Mouse (Mus musculus) 3134 (cell line): Measurements from ENCODE around the gene Rnf114.

Source experiments
- DNase-seq: peaks from one replicate; pipeline ENCODE4 v3.0.0-alpha.2; 2011; ENCODE audit warnings: low spot score; ENCODE audit not compliant: insufficient read length; ENCODE audit errors: extremely low read depth

Rnf114 gene

DNA sequence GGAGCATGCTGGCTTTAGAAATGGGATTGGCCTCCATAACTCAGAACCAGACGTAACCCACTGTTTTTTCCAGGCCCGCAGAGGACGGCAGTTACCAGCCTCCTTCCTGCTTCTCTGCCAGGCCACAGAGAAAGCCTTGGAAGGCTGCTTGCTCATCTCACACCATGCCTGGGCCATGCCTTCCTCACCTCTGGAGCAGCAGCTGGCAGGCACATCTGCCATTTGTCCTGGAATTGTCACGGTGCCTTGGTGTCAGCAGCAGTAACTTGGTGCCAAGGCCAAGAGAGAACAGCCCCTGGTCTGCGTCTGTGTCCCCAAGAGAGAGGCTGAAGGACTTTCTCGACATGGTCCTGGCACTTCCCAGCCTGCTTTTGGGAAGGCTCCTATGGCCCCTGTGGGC lies 18.2 kb upstream of the Rnf114 start:
- DNase-seq, result no peak

DNA sequence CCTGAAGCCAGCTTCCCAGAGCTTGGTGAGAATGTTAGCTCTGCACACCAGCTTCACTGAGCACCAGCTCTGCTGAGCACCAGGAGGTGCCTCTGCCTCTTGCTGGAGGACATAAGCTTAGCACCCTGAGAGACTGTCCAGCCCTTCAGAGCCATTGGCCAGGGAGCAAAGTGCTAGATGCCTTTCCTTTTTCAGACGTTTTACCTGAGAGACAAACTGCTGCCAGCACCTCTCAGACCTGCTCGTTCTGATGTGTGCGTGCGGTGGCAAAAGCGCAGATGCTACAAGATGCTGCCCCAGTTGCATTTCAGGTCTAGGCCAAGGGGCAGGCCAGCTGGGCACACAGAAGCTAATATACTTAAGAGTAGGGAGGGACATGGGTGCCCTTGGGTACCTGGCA lies 16.8 kb upstream of the Rnf114 start:
- no peak for DNase-seq

DNA sequence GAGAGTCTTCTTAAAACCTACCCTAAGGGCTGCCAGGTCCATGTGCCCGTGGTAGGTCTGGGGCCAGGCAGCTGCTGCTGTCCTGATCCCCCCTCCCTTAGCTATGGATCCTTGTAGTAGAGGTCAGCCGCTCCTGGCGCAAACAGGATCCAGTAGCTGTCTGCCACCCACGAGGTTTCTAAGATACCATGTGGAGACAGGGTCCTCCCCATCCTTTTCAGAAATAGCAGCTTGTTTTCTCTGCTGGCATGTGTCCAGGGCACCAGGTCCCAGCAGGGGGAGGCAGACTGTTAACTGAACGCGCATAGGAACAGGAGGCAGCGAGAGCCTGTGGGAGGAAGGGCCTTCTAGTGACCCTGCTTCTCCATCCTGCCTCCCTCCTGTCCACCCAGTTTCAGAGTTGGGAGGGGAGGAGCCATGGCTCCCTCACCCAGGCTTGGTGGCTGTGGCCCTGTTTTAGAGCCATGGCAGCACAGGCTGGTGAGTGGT lies 16.2 kb upstream of the Rnf114 start:
- no peak for DNase-seq

DNA sequence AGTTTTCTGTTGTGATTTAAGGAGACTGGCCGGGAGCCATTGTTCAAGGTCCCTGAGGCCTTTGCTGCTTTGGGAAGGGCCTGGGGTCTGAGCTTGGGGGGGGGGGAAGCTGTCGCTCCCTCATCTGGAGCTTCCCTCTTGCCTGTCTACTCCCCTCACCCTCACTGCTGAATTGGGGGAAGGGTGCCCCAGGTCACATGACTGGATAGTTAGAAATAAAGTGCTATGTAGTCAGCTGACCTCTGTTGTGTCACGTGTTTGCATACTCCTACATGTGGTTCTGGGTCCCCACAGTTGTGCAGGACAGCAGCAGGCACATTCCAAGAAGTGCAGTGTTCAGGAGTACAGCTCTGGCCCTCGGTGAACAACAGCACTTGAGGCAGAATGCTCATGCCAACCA lies 15.7 kb upstream of the Rnf114 start:
- no peak for DNase-seq

DNA sequence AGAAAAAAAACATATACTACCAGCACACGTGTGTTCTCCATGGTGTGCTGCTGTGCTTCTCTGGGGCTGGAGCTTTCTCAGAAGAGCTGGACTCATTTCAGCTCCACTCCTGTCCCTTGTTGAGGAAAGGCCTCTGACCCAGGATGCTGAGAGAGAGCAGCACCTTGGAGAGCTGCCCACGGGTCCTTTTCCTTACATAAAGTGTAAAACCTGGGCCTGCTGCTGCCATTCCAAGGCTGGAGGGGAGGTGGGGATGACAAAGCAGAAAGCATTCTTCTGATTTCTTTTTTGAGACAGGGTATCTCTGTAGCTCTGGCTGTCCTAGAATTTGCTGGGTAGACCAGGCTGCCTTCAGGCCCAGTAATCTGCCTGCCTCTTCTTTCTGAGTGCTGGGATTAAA lies 14.3 kb upstream of the Rnf114 start:
- no peak for DNase-seq

DNA sequence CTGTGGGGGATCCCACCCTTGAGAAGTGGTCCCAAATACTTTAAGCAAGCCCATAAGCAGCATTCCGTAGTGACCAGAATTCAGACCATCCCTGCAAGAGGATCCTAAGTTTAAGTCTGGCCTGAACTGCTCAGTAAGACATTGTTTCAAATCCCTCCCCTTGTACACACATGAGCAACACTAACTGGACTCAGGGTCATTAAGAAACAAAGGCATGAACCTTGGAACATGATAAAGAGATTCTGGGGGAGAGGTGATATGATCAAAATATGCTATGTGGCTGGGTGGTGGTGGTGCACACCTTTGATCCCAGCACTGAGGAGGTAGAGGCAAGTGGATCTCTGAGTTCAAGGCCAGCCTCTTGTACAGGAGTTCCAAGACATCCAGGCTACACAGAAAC lies 12.9 kb upstream of the Rnf114 start:
- DNase-seq, result no peak

DNA sequence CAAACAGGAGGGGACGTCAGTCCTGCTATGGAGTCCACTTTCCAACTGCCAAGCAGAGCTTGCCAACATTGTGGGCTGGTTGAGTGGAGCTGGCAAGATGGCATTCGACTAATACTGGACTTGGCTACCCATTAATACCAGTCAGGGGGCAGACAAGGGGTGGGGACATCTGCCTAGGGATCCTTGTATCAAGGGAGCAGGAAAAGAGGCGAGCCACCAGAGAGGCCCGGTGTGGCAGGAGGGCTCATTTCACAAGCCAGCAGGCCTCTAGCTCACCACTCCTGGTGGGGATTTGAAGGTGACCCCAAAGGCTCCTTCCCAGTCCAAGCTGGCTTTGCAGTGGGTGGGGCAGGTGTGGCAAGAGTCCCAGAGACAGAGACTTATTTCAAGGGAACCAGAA lies 9.8 kb upstream of the Rnf114 start:
- DNase-seq, result no peak

DNA sequence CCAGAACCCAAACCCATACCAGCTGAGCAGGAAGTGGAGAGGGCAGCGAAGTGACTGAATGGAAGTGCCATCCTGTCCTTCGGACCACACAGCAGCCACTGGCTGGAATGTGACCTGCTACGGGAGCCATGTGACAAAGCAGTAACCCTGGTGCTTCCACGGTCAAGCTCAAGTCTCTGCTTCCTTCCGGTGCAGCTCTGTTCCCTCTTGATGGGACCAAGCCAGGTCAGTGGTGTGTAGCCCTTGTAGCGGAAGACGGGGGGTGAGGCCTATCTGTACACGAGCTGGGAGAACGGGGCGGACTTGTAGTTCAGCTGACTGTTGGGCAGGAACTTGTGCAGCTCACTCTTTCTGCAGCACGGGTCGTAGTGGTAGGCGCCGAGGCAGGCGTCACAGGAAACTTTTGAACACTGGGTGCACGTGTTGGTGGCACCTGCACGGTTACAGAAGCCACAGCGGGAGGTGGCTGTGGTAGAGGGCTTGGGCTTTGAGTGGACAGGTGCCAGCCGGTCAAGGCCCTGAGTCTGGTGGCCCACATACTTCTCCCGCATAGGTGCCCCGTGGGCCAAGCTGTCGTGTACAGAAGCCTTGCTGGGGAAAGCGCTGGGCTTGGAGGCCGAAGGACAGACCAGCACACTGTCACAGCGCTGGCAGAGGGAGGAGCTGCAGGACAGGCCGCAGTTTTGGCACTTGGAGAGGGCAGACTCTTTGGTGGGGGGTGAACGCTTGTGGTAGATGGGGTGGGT lies 9.2 kb upstream of the Rnf114 start:
- DNase-seq, result no peak

DNA sequence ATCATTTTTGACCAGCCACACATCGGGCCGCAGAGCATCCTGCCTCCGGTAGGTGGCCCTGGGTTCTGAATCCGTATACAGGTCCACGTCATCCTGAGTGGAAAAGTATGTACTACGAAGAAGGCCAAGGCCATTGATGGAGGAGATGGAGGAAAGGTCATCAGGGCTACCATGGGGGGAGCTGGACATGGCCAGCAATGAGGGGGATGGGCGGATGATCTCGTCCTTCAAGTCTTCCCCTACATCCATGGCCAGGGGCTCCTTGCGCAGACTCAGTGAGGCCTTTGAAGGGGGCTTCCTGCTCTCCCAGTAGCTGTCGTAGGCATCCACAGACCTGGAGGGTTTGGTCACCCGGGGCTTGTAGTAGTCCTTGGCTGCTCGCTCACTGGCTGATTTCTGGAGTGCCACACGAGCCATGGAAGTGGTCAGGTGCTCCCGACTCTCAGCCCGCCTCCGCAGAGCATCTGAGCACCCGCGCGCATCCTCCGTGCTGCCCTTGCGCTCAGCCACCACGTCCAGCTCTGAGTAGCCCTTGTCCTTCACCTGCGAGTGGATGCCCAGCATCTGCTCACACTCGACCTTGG lies 8.5 kb upstream of the Rnf114 start:
- no peak for DNase-seq

DNA sequence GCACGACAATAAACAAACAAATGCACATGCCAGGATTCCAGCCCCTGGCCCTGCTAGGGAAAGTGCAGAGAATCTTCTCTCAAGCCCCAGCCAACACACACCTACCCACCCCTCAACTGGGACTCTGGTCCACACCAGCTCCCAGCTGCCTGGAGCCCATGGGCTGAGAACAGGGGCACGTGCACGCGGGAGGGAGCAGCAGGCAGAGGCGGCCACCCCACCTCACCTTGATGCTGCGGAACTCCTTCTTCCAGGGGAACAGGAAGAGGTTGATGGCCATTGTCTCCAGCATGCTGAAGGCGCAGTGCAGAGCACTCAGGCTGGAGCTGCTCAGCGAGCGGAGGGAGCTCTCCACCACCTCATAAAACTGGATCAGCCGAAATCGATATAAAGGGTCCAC lies 7.5 kb upstream of the Rnf114 start:
- no peak for DNase-seq

DNA sequence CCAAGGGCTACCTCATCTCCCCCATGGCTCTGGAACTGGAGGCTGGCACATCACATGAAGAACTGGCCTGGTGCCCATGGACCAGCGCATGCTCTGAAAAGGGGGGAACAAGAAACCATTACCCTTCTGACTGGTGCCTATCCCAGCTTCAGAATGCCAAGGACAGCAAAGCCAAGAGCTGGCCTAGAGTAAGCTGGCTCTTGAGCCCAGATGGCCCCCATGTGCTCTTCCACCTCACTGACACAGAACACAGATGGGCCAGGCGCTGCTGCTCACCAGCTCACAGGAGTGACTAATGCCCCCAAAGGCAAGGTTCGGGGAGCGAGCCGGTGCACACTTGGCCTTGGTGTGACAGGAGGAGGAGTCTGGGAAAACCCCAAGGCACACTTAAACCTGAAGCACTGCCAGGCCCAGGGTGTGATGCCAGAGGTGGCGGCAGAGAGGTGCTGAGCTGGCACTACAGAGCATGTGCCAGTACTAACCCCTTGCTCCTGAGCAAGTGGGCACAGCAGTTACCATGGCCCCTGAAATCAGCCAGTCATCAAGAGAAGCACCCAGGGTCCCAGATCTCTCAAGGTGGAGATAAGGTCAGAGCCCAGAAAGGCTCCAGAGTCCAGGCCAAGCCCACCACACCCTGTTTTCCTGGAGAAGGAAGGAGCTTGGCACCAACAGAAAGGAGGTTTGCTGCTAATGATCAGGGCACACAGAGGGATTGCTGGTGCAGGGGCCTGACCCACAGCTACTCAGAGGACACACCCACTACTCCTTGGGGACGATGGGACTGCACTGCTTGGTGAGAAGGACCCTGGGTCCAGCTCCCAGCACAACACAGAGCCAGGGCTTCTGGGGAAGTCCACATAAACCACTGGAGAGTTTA lies 6.7 kb upstream of the Rnf114 start:
- peak; percentile 94 for DNase-seq

DNA sequence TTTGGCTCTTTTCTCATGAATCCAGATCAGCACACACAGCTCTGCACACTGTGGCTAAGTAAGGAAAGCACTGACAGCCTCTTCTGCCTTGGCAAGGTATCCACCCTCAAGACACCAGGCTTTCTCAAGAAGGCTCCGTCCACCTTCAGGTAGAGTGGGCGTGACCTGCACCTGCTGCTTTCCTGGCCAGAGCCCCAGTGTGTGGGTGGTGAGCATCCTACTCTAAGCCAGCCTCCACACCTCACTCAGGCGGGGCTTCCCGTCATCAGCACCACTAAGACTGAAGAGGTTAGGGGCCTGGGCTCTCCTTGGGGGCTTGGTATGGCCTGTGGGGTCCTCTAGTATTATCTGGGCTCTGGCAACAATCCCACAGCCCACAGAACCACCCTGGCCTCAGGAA lies 5.9 kb upstream of the Rnf114 start:
- no peak for DNase-seq

DNA sequence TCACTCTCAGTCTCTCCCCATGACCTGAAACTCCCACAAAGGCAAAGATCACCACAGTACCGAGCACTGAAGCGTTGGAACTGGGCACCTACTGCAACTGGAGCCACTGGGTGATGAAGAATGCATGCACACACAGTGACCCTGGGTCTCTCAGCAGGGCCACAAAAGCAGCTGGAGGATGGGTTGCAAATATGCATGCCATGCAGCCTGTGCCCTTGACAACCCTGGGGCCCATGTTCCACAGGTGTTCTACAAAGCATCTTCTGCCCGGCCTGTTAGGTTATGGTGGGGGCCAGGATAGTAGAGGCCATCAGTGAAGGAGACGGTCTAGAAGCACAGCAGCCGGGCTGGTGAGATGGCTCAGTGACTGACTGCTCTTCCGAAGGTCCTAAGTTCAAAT lies 4.9 kb upstream of the Rnf114 start:
- DNase-seq, result no peak

DNA sequence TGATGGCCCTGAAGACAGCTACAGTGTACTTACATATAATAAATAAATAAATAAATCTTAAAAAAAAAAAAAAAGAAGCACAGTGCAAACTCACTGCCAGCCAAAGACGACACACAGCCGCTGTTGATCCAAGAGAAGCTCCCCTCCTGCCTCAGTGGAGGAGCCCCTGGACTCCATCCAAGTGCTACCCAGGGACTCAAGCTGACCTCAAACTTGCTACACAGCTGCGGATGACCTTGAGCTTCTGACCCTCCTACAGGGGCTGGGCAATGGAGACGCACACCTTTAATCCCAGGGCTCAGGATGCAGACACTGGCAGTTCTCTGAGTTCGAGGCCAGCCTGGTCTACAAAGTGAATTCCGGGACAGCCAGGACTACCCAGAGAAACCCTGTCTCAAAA lies 4.5 kb upstream of the Rnf114 start:
- no peak for DNase-seq

DNA sequence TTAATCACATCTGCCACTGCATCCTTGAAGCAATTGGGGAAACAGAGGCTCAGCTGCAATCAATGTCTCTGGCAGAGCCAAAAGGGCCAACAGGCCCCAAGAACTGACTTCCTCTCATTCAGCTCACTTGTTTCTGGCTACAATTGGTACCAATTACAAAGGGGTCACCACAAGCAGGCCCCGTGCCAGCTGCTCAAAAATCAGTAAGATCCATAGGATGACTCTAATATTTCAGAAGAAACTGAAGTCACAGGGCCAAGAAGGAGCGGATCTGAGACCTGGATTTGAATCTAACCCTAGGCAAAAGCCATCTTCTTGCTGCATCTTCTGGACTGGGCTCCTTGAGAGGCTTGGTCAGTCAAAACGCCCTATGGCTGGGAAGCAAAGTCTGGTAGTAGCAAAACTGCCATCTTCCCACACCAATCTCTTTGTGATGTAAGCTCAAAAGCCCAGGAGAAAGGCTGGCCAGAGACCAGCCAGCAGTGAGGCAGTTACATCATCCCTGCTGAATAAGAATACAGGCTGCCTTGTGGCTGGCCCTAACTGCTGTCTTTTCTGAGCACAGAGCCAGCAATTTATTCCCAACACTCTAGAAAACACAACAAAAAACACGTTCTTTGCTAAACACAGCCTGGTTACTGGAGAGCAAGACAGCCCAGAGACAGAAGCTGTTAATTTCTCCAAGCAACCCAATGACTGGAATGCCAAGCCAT lies 1.5 kb upstream of the Rnf114 start:
- no peak for DNase-seq

DNA sequence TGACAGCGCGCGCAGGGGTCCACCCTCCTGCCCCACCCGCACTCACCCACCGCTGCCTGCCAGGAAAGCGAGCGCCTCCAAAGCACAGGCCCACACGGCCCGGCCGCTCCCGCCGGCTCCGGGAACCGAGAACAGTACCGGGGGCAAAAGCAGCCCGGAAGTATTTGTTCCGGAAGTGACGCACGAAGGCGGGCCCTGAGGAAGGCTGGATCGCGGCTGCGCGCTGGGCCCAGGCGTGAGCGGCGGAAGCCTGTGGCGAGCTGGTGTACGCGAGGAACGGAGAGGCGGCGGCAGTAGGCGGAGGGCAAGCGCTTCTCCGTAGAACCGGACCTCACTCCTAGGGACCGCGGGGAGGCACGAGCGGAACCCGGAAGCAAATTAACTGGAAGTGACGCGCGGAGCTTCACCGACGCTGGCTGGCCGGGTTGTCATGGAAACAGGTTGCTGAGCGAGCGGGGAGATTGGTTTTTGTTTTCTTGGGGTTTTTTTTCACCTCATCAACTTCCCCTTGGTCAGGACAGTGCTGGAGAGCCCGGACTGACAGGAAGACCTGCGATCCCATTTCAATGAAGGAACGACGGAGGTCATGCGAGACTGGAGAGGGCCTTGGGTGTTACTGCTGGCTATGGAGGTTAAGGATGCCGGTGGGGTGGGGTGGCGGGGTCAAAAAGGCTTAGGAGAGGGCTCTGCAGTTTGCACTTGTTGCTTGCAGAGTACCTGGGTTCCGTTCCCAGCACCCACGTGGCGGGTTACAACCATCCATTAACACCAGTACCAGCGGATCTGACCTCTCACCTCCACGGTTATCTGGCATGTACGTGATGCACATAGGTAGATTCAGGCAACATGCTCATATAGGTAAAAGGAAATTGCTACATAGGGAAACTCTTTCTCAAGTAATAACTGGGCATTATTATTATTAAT lies 530 bp downstream of the Rnf114 start, which contains the start of gene Spata2:
Gene Spata2, minus strand, starts transcription at position 175 of the 924 bp plus-strand sequence.
- peak; percentile 95 for DNase-seq

DNA sequence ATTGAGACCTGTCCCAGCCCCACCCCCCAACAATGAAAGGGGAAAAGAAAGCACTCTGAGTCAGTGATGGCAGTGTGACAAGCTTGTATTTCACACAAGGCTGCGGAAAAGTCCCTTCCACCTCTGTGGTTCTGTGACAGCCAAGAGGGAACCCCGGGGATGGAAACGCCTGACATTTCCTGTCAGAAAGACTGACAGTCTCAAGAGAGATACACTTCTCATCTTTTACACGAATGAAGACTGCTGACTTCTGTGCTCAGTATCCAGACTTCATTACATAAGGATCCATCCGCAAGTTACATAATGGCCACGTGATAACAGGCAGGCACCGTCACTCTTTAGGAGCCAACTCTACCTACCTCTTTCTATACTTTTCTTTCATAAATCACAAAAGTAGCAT lies 4.0 kb downstream of the Rnf114 start:
- DNase-seq, result no peak

DNA sequence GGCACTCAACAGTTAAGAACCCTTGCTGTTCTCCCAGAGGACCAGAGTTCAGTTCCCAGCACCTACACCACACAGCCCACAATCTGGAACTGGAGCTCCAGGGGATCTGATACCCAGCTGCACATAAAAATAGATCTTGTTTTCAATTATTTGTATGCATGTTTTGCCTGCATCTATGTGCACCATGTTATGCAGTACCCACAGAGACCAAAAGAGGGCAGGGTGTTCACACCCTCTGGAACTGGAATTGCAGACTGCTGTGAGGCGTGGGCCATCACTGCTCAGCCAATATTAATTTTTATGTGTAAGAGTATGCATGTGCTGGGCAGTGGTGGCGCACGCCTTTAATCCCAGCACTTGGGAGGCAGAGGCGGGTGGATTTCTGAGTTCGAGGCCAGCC lies 4.8 kb downstream of the Rnf114 start:
- no peak for DNase-seq

DNA sequence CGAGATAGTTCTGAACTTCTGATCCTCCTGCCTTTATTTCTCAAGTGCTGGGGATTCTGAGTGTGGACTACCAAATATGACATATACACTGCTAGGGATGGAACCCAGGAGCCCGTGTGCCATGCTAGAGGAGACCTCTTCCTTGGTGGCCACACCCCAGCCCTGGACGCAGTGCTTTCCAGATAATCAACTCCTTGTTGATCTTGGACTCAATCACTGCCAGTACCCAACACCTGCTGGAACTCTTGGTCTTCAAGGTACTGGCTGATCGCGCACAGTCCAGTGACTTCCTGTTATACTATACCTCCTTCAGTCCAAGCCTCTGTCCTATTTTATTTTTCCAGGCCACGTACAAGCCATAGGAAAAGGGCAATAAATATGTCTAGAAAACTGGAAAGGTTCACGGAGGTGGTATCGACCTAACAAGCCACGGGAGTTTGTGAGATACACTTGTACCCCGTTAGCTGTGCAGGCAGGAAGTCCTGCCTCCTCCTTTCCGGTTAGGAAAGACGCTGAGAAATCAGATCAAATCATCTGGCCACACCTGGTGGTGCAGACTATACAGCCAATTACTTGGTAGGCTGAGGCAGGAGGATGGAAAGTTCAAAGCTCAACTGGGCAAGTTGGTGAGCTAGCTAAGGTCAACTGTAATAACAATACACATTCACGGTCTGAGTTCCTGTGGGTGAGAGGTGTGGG lies 10.3 kb downstream of the Rnf114 start:
- DNase-seq, result no peak
